Mouse (Mus musculus): ENCODE measurements around the gene Wnk2.

- no peak for TF ChIP-seq EP300 (optimal IDR thresholded peaks at IDR 0.05)
- TF ChIP-seq CTCF (IDR thresholded peaks at IDR 0.05; ENCODE audit: low read depth): no peak
These were observed 32.9 kb downstream of the Wnk2 start for GRCm38 (mm10) chr13:49114921-49115320.

All from stomach, postnatal 0 days (tissue).